ENCODE assay signal across 9 mouse cellular contexts in genomic region chr8:84704356-84704755, GRCm38 (mm10). TPM values are rescaled to one million over a fixed set of nuclear protein-coding genes. Genes with fewer than 3 reads are reported as not detected.
A peak's percentile ranks its signal among the peaks of the same experiment; 100 is the strongest.
DNase-seq lines count a peak whose midpoint lies in the region; ATAC-seq and TF ChIP-seq lines count a peak whose summit lies in the region.
"Had no signal": no experiment of that assay in that cellular context is flagged by ENCODE, and none has a peak within 500 bp of the region (broad histone marks: within the 10 kb centered on the region; RNA-seq: fewer than 3 reads in every experiment).

No protein-coding gene starts in this region.

- no peak overlapping the region for H3K27ac ChIP-seq in ES-E14 (ENCODE audit: insufficient read depth, low read depth, low read length, poor library complexity, severe bottlenecking)
- H3K27ac ChIP-seq in heart, embryonic 16.5 days (ENCODE audit: low read length) = peak overlapping the region; percentile 69

- peaks cover 40% of the 10 kb centered on the region for H3K27me3 ChIP-seq in erythroblast, embryonic 14.5 days (ENCODE audit: control insufficient read depth)
- H3K27me3 ChIP-seq in heart, embryonic 16.5 days (ENCODE audit: control insufficient read depth, insufficient read depth, low read length) = peaks cover 43% of the 10 kb centered on the region

- H3K9ac ChIP-seq in ES-E14 (ENCODE audit: insufficient read depth, low read depth, low read length, poor library complexity, severe bottlenecking) = no peak overlapping the region
- peak overlapping the region; percentile 50; the same call in 1 of the 2 replicates for H3K9ac ChIP-seq in heart, embryonic 16.5 days (ENCODE audit: low read length)

- H3K4me2 ChIP-seq in heart, embryonic 16.5 days (ENCODE audit: low read depth, low read length) = peak overlapping the region; percentile 58

- 7% methylated on average over 16 of the region's 16 CpGs for WGBS in heart, embryonic 16.5 days

- peaks cover 2 to 44% of the 10 kb centered on the region in 2 experiments; a peak in 2 of 4 replicates for H3K4me1 ChIP-seq in ES-E14 (ENCODE audit: control insufficient read depth in 2 of 2, insufficient read depth in 2 of 2, low read length in 2 of 2, poor library complexity in 1 of 2)
- H3K4me1 ChIP-seq in erythroblast, embryonic 14.5 days (ENCODE audit: control insufficient read depth) = peaks cover 85% of the 10 kb centered on the region
- H3K4me1 ChIP-seq in heart, embryonic 16.5 days (ENCODE audit: control insufficient read depth, insufficient read depth, low read length) = peaks cover 40% of the 10 kb centered on the region

- in situ Hi-C loops in ES-E14 (cut with MboI; ENCODE audit: low sequenced_read_pairs in 2 of 2, unreplicated experiment in 2 of 2) = loop anchor here in 1 of 2 experiments (10.0 kb wide), 2 partner anchors 70 to 110 kb away; no protein-coding TSS in a partner anchor

- H3K36me3 ChIP-seq in ES-E14 (ENCODE audit: control insufficient read depth, insufficient read depth, low read length, poor library complexity, severe bottlenecking) = peaks cover 6% of the 10 kb centered on the region
- H3K36me3 ChIP-seq in erythroblast, embryonic 14.5 days (ENCODE audit: control insufficient read depth) = peaks cover 43% of the 10 kb centered on the region
- H3K36me3 ChIP-seq in heart, embryonic 16.5 days (ENCODE audit: control insufficient read depth, insufficient read depth) = 0 out of 2 replicates have a peak, but pooled peaks cover 3% of the 10 kb centered on the region

- peak overlapping the region; percentile 37 to 66; a peak in 3 of 4 replicates for H3K4me3 ChIP-seq in ES-E14 (ENCODE audit: insufficient read depth in 1 of 2, low read depth in 1 of 2, low read length in 2 of 2, poor library complexity in 1 of 2, severe bottlenecking in 1 of 2)
- peak overlapping the region; percentile 90 for H3K4me3 ChIP-seq in erythroblast, embryonic 14.5 days (replicated peaks)
- peak overlapping the region; percentile 48 for H3K4me3 ChIP-seq in heart, embryonic 16.5 days (ENCODE audit: low read length)

- no peak for ATAC-seq in heart, embryonic 16.5 days (replicated peaks; ENCODE audit: extremely low read depth, insufficient read depth, low FRiP score)
- ATAC-seq in monocyte, adult 5-6 weeks (replicated peaks; ENCODE audit: insufficient number of reproducible peaks, low FRiP score, low TSS enrichment, poor library complexity, severe bottlenecking) = no peak

- H3K9me3 ChIP-seq in ES-E14 (ENCODE audit: control insufficient read depth, insufficient read depth, low read depth, low read length) = no peaks in the 10 kb centered on the region
- H3K9me3 ChIP-seq in erythroblast, embryonic 14.5 days (ENCODE audit: control insufficient read depth, low read length) = no peaks in the 10 kb centered on the region; the same call in 1 of the 2 replicates
- no peaks in the 10 kb centered on the region for H3K9me3 ChIP-seq in heart, embryonic 16.5 days (replicated peaks; ENCODE audit: control insufficient read depth, low read length)

- DNase-seq in ES-E14 (ENCODE audit: low read depth, low spot score) = peak; percentile 93
- DNase-seq in adrenal gland, postnatal 25 days = peak; percentile 79
- peak; percentile 80 for DNase-seq in kidney, postnatal 14 days
- peak; percentile 90 for DNase-seq in lung, postnatal 36 days
- peak; percentile 90 to 94 for DNase-seq in spleen, postnatal 10 days (ENCODE audit: low spot score in 2 of 2)

TF ChIP-seq in ES-E14, 5 proteins besides CTCF, POLR2A, EP300 and RAD21:
- no peak for TF ChIP-seq ZNF384 (IDR thresholded peaks at IDR 0.05; ENCODE audit: low read depth, low read length)
- TF ChIP-seq CHD2 (IDR thresholded peaks at IDR 0.05; ENCODE audit: low read depth, low read length) = no peak
- no peak for TF ChIP-seq HCFC1 (IDR thresholded peaks at IDR 0.05; ENCODE audit: borderline replicate concordance, insufficient read depth, low read length)
- no peak for TF ChIP-seq MAFK (IDR thresholded peaks at IDR 0.05; ENCODE audit: insufficient read depth, low read depth, low read length)
- TF ChIP-seq ZC3H11A (IDR thresholded peaks at IDR 0.05; ENCODE audit: borderline replicate concordance, low read depth, low read length) = no peak

RNA-seq across cellular contexts. Expression of gene Lyl1, which starts 3.1 kb away (rescaled TPM):
- 0.49 and 0.74 TPM in 2 replicates for total RNA-seq in ES-E14 (2012; rRNA removed)
- total RNA-seq in adrenal gland, postnatal 25 days (2021) = 3.1 and 3.8 TPM in 2 replicates
- 61.4 and 62.8 TPM in 2 replicates for polyA plus RNA-seq in erythroblast, embryonic 14.5 days (2012)
- polyA plus RNA-seq in heart, embryonic 16.5 days (2015; fragmentation: Nextera tagmentation; extraction: Ambion mirVana) = 10.2 and 12.0 TPM in 2 replicates
- total RNA-seq in monocyte, adult 5-6 weeks (2017) = 41.7 to 46.2 TPM (median 45.0 TPM) in 3 replicates

RNA-seq across cellular contexts. Expression of gene Nacc1, which starts 16.7 kb away (rescaled TPM):
- 75.4 and 85.5 TPM in 2 replicates for total RNA-seq in ES-E14 (2012; rRNA removed)
- 73.9 and 76.0 TPM in 2 replicates for total RNA-seq in adrenal gland, postnatal 25 days (2021)
- 7.0 and 8.5 TPM in 2 replicates for polyA plus RNA-seq in erythroblast, embryonic 14.5 days (2012)
- 11.7 and 14.4 TPM in 2 replicates for polyA plus RNA-seq in heart, embryonic 16.5 days (2015; fragmentation: Nextera tagmentation; extraction: Ambion mirVana)
- 29.0 to 50.5 TPM (median 36.3 TPM) in 3 replicates for total RNA-seq in monocyte, adult 5-6 weeks (2017)

RNA-seq across cellular contexts. Expression of gene Trmt1, which starts 18.2 kb away (rescaled TPM):
- total RNA-seq in ES-E14 (2012; rRNA removed) = 260 and 334 TPM in 2 replicates
- 75.1 and 83.9 TPM in 2 replicates for total RNA-seq in adrenal gland, postnatal 25 days (2021)
- polyA plus RNA-seq in erythroblast, embryonic 14.5 days (2012) = 8.9 and 9.0 TPM in 2 replicates
- polyA plus RNA-seq in heart, embryonic 16.5 days (2015; fragmentation: Nextera tagmentation; extraction: Ambion mirVana) = 43.2 and 46.7 TPM in 2 replicates
- total RNA-seq in monocyte, adult 5-6 weeks (2017) = 40.1 to 46.6 TPM (median 44.7 TPM) in 3 replicates

RNA-seq across cellular contexts. Expression of gene G430095P16Rik, which starts 18.5 kb away (rescaled TPM):
- 1.5 and 2.1 TPM in 2 replicates for total RNA-seq in ES-E14 (2012; rRNA removed)
- total RNA-seq in adrenal gland, postnatal 25 days (2021) = not detected in 2 replicates
- polyA plus RNA-seq in erythroblast, embryonic 14.5 days (2012) = 11.0 and 11.9 TPM in 2 replicates
- polyA plus RNA-seq in heart, embryonic 16.5 days (2015; fragmentation: Nextera tagmentation; extraction: Ambion mirVana) = 3.1 and 4.7 TPM in 2 replicates
- total RNA-seq in monocyte, adult 5-6 weeks (2017) = 6.4 to 8.9 TPM (median 8.2 TPM) in 3 replicates
- total RNA-seq: layer of hippocampus, postnatal 36 days had no signal

RNA-seq across cellular contexts. Expression of gene Ier2, which starts 41.7 kb away (rescaled TPM):
- 49.3 and 49.7 TPM in 2 replicates for total RNA-seq in ES-E14 (2012; rRNA removed)
- 19.6 and 22.3 TPM in 2 replicates for total RNA-seq in adrenal gland, postnatal 25 days (2021)
- 17.2 and 18.5 TPM in 2 replicates for polyA plus RNA-seq in erythroblast, embryonic 14.5 days (2012)
- polyA plus RNA-seq in heart, embryonic 16.5 days (2015; fragmentation: Nextera tagmentation; extraction: Ambion mirVana) = 43.0 and 43.3 TPM in 2 replicates
- total RNA-seq in monocyte, adult 5-6 weeks (2017) = 92.1 to 198 TPM (median 119 TPM) in 3 replicates
